ENCODE assay signal across 28 mouse cellular contexts in the genomic region with DNA sequence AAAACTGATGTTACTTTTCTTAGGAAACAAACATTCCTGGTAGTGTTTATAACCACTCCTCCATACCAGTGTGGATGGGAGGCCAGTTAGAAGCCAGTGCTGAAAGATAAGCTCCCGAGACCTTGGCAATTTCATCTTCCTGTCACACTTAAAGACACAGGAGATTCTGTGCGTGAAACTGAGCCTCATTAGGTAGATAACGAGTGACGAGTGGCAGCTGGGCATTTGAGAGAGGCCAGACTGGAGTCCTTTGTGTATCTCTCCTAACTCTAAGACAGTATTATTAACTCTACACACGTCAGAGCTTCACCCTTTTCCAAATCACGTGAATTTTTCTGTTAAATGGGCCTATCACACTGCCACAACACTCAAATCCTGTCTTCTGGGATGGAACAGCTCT.
DNase-seq lines count a peak whose midpoint lies in the region; ATAC-seq lines count a peak whose summit lies in the region.
"Had no signal": no experiment of that assay in that cellular context is flagged by ENCODE, and none has a peak within 500 bp of the region (broad histone marks: within the 10 kb centered on the region; RNA-seq: fewer than 3 reads in every experiment).

No protein-coding gene starts in this region.

- H3K9ac ChIP-seq in heart, embryonic 14.5 days (ENCODE audit: low read length), result no peak overlapping the region
- H3K9ac ChIP-seq in heart, embryonic 12.5 days, result no peak overlapping the region
- H3K9ac ChIP-seq in midbrain, embryonic 12.5 days (replicated peaks), result no peak overlapping the region
- H3K9ac ChIP-seq: embryonic facial prominence, embryonic 13.5 days; forebrain, embryonic 13.5 days; limb, embryonic 15.5 days; liver, embryonic 14.5 days; lung, embryonic 14.5 days; neural tube, embryonic 15.5 days had no signal

- no peak for ATAC-seq in heart, embryonic 14.5 days (ENCODE audit: insufficient number of reproducible peaks, insufficient read depth, low FRiP score, low read depth)
- no peak for ATAC-seq in heart, embryonic 12.5 days (ENCODE audit: insufficient number of reproducible peaks, low FRiP score)
- ATAC-seq in midbrain, embryonic 12.5 days (ENCODE audit: low FRiP score, low read depth), result peak; percentile 44; the same call in 1 of the 2 replicates
- ATAC-seq: forebrain, embryonic 13.5 days; Patski had no signal

- no peaks in the 10 kb centered on the region for H3K9me3 ChIP-seq in heart, embryonic 14.5 days (ENCODE audit: control insufficient read depth, low read length)
- H3K9me3 ChIP-seq in heart, embryonic 12.5 days (replicated peaks), result no peaks in the 10 kb centered on the region
- no peaks in the 10 kb centered on the region for H3K9me3 ChIP-seq in midbrain, embryonic 12.5 days
- no peaks in the 10 kb centered on the region for H3K9me3 ChIP-seq in midbrain, embryonic 10.5 days (replicated peaks)
- H3K9me3 ChIP-seq: embryonic facial prominence, embryonic 13.5 days; forebrain, embryonic 13.5 days; G1E; limb, embryonic 15.5 days; neural tube, embryonic 15.5 days had no signal

- no peaks in the 10 kb centered on the region for H3K36me3 ChIP-seq in heart, embryonic 14.5 days (ENCODE audit: control insufficient read depth, insufficient read depth, low read length)
- no peaks in the 10 kb centered on the region for H3K36me3 ChIP-seq in heart, embryonic 12.5 days
- no peaks in the 10 kb centered on the region for H3K36me3 ChIP-seq in midbrain, embryonic 12.5 days
- H3K36me3 ChIP-seq in midbrain, embryonic 10.5 days, result no peaks in the 10 kb centered on the region
- H3K36me3 ChIP-seq: embryonic facial prominence, embryonic 13.5 days; G1E; limb, embryonic 15.5 days; neural tube, embryonic 15.5 days had no signal

- no peaks in the 10 kb centered on the region for H3K27me3 ChIP-seq in heart, embryonic 14.5 days (ENCODE audit: control insufficient read depth, insufficient read depth, low read length)
- no peaks in the 10 kb centered on the region for H3K27me3 ChIP-seq in heart, embryonic 12.5 days (replicated peaks)
- H3K27me3 ChIP-seq in midbrain, embryonic 12.5 days, result no peaks in the 10 kb centered on the region
- H3K27me3 ChIP-seq in midbrain, embryonic 10.5 days (ENCODE audit: low read depth, poor library complexity, severe bottlenecking), result no peaks in the 10 kb centered on the region
- H3K27me3 ChIP-seq: CH12.LX; embryonic facial prominence, embryonic 13.5 days; forebrain, embryonic 13.5 days; limb, embryonic 15.5 days; neural tube, embryonic 15.5 days; Patski had no signal

- 8% methylated on average over 6 of the region's 6 CpGs for WGBS in heart, embryonic 14.5 days
- whole genome bisulfite sequencing in heart, embryonic 12.5 days, result 5% methylated on average over 6 of the region's 6 CpGs
- WGBS in midbrain, embryonic 12.5 days, result 57% methylated on average over 6 of the region's 6 CpGs
- 71% methylated on average over 6 of the region's 6 CpGs for WGBS in midbrain, embryonic 10.5 days

- H3K27ac ChIP-seq in heart, embryonic 14.5 days (replicated peaks in 1 of 2; ENCODE audit: control insufficient read depth in 1 of 2, insufficient read depth in 1 of 2, low read depth in 2 of 2, low read length in 2 of 2), result no peak overlapping the region
- H3K27ac ChIP-seq in heart, embryonic 12.5 days (ENCODE audit: poor library complexity, severe bottlenecking), result no peak overlapping the region
- H3K27ac ChIP-seq in midbrain, embryonic 12.5 days (replicated peaks), result no peak overlapping the region
- no peak overlapping the region for H3K27ac ChIP-seq in midbrain, embryonic 10.5 days (replicated peaks)
- H3K27ac ChIP-seq: embryonic facial prominence, embryonic 13.5 days; forebrain, embryonic 13.5 days; limb, embryonic 15.5 days; liver, embryonic 14.5 days; neural tube, embryonic 15.5 days had no signal

- intact Hi-C loops in gastrocnemius, postnatal 14 days (cut with DNase I; ENCODE audit: low total_unique reads), result loop anchor here (10.0 kb wide), 1 partner anchor 109 kb away; a partner anchor contains a TSS

- no peak for DNase-seq in midbrain, embryonic 10.5 days (ENCODE audit: low spot score)
- DNase-seq in c-Kit-positive CD71-positive TER-119-negative erythroid progenitor cells, embryonic 14.5 days (ENCODE audit: low read depth), result peak; percentile 13
- DNase-seq in embryo, embryonic 11 days, result peak; percentile 24
- DNase-seq in gastrocnemius, postnatal 14 days, result no peak
- DNase-seq: adrenal gland, postnatal 36 days; B cell, adult 2 months; cerebellum, adult 8-10 months; cerebellum, postnatal 36 days; gastrocnemius, postnatal 10 days; heart, adult 11 months; kidney, adult 2 months; kidney, postnatal 14 days; left cerebral cortex, postnatal 4 days; lung, embryonic 14.5 days; lung, postnatal 4 days; right cerebral cortex, postnatal 14 days had no signal

- H3K4me3 ChIP-seq in heart, embryonic 14.5 days (ENCODE audit: control insufficient read depth in 1 of 2, insufficient read depth in 1 of 2, low read depth in 1 of 2, low read length in 2 of 2), result no peak overlapping the region
- H3K4me3 ChIP-seq in heart, embryonic 12.5 days, result no peak overlapping the region
- H3K4me3 ChIP-seq in midbrain, embryonic 12.5 days, result no peak overlapping the region
- H3K4me3 ChIP-seq in midbrain, embryonic 10.5 days, result no peak overlapping the region
- H3K4me3 ChIP-seq: embryonic facial prominence, embryonic 13.5 days; forebrain, embryonic 13.5 days; limb, embryonic 15.5 days; myocyte; neural tube, embryonic 15.5 days had no signal

- peaks cover 4 to 7% of the 10 kb centered on the region in 2 experiments; a peak in 3 of 4 replicates for H3K4me1 ChIP-seq in heart, embryonic 14.5 days (ENCODE audit: control insufficient read depth in 2 of 2, insufficient read depth in 2 of 2, low read length in 2 of 2)
- peaks cover 5% of the 10 kb centered on the region for H3K4me1 ChIP-seq in heart, embryonic 12.5 days (replicated peaks)
- H3K4me1 ChIP-seq in midbrain, embryonic 12.5 days, result peaks cover 3% of the 10 kb centered on the region; the same call in 1 of the 2 replicates
- H3K4me1 ChIP-seq in midbrain, embryonic 10.5 days, result no peaks in the 10 kb centered on the region
- H3K4me1 ChIP-seq: embryonic facial prominence, embryonic 13.5 days had no signal

- H3K4me2 ChIP-seq in heart, embryonic 14.5 days (ENCODE audit: low read length), result 0 out of 2 replicates have a peak overlapping the region, but pooled peaks have one; percentile 18
- no peak overlapping the region for H3K4me2 ChIP-seq in heart, embryonic 12.5 days
- no peak overlapping the region for H3K4me2 ChIP-seq in midbrain, embryonic 12.5 days (replicated peaks)
- H3K4me2 ChIP-seq: embryonic facial prominence, embryonic 13.5 days; forebrain, embryonic 13.5 days; limb, embryonic 15.5 days; lung, embryonic 14.5 days; neural tube, embryonic 15.5 days had no signal

Comparison
In these comparisons a context has a peak if more than half of its experiments do, and no peak if none do; other contexts are left out.
1. DNase-seq: peak in c-Kit-positive CD71-positive TER-119-negative erythroid progenitor cells, embryonic 14.5 days (single experiment) and embryo, embryonic 11 days (single experiment); none in midbrain, embryonic 10.5 days (single experiment) and gastrocnemius, postnatal 14 days (single experiment).